8 mouse cellular contexts compared by ENCODE assay signal in genomic region chr13:108043431-108044221, GRCm38 (mm10). TPM values are rescaled to one million over a fixed set of nuclear protein-coding genes. Genes with fewer than 3 reads are reported as not detected.
DNase-seq lines count a peak whose midpoint lies in the region; ATAC-seq and TF ChIP-seq lines count a peak whose summit lies in the region.

No protein-coding gene starts in this region.

- DNase-seq in urinary bladder, adult 18-20 months (ENCODE audit: low spot score in 2 of 2): peak; percentile 31 to 65
- no peak for DNase-seq in urinary bladder, postnatal 10 days (ENCODE audit: low spot score)
- DNase-seq in cerebellum, adult 8-10 months: peak; percentile 7
- peak; percentile 82 for DNase-seq in kidney, adult 9 months
- DNase-seq in lung, embryonic 14.5 days: peak; percentile 80
- DNase-seq in gastrocnemius, postnatal 10 days: no peak

- H3K9me3 ChIP-seq in heart, embryonic 11.5 days (replicated peaks; ENCODE audit: control insufficient read depth, low read length): no peaks in the 10 kb centered on the region
- no peaks in the 10 kb centered on the region for H3K9me3 ChIP-seq in lung, embryonic 14.5 days (ENCODE audit: low read depth, low read length)

- no peak for TF ChIP-seq POLR2A in small intestine, adult 2 months (IDR thresholded peaks at IDR 0.05; ENCODE audit: low read depth, low read length)

- peak overlapping the region; percentile 96 for H3K9ac ChIP-seq in heart, embryonic 11.5 days (ENCODE audit: low read depth, low read length)
- peak overlapping the region; percentile 98 for H3K9ac ChIP-seq in lung, embryonic 14.5 days

- no peaks in the 10 kb centered on the region for H3K27me3 ChIP-seq in heart, embryonic 11.5 days (ENCODE audit: control insufficient read depth, insufficient read depth, low read length)
- no peaks in the 10 kb centered on the region for H3K27me3 ChIP-seq in lung, embryonic 14.5 days (ENCODE audit: insufficient read depth, low read length)
- H3K27me3 ChIP-seq in small intestine, adult 2 months (ENCODE audit: control insufficient read depth, insufficient read depth, low read length): no peaks in the 10 kb centered on the region

- peak overlapping the region; percentile 95 for H3K4me3 ChIP-seq in heart, embryonic 11.5 days (ENCODE audit: low read depth, low read length)
- peak overlapping the region; percentile 90 for H3K4me3 ChIP-seq in lung, embryonic 14.5 days (ENCODE audit: low read depth, low read length)
- peak overlapping the region; percentile 98 for H3K4me3 ChIP-seq in small intestine, adult 2 months (ENCODE audit: low read depth, low read length)

- peaks cover 3% of the 10 kb centered on the region; the same call in 1 of the 2 replicates for H3K36me3 ChIP-seq in heart, embryonic 11.5 days (ENCODE audit: control insufficient read depth, insufficient read depth, low read length)
- peaks cover 14% of the 10 kb centered on the region for H3K36me3 ChIP-seq in lung, embryonic 14.5 days (ENCODE audit: insufficient read depth)
- peaks cover 13% of the 10 kb centered on the region for H3K36me3 ChIP-seq in small intestine, adult 2 months (ENCODE audit: control insufficient read depth, insufficient read depth, low read length)

- TF ChIP-seq CTCF in lung, embryonic 14.5 days (IDR thresholded peaks at IDR 0.05; ENCODE audit: low read depth): peak; percentile 30; the same call in 1 of the 2 replicates
- 0 out of 2 replicates have a peak, but pooled peaks have one; percentile 14 for TF ChIP-seq CTCF in small intestine, adult 2 months (IDR thresholded peaks at IDR 0.05; ENCODE audit: extremely low read depth, insufficient read length, insufficient replicate concordance, low read depth, low read length)

- H3K27ac ChIP-seq in heart, embryonic 11.5 days (ENCODE audit: low read depth, low read length): peak overlapping the region; percentile 92
- peak overlapping the region; percentile 97 for H3K27ac ChIP-seq in lung, embryonic 14.5 days (ENCODE audit: low read depth)
- H3K27ac ChIP-seq in small intestine, adult 2 months (ENCODE audit: insufficient read depth, low read depth, low read length): peak overlapping the region; percentile 44; the same call in 1 of the 2 replicates

- WGBS in heart, embryonic 11.5 days (ENCODE audit: insufficient replicate concordance): 5% methylated on average over 23 of the region's 23 CpGs
- 2% methylated on average over 23 of the region's 23 CpGs for WGBS in lung, embryonic 14.5 days
- 2% methylated on average over 23 of the region's 23 CpGs for WGBS in small intestine, adult 2 months

- ATAC-seq in heart, embryonic 11.5 days (replicated peaks; ENCODE audit: insufficient number of reproducible peaks, low FRiP score, low TSS enrichment): peak; percentile 16; the same call in 1 of the 2 replicates
- ATAC-seq in lung, embryonic 14.5 days (ENCODE audit: insufficient read depth): peak; percentile 16

- peak overlapping the region; percentile 87 for H3K4me2 ChIP-seq in heart, embryonic 11.5 days
- peak overlapping the region; percentile 65 for H3K4me2 ChIP-seq in lung, embryonic 14.5 days

- H3K4me1 ChIP-seq in heart, embryonic 11.5 days (ENCODE audit: control insufficient read depth, insufficient read depth, low read length): peaks cover 14% of the 10 kb centered on the region
- H3K4me1 ChIP-seq in lung, embryonic 14.5 days (ENCODE audit: insufficient read depth): peaks cover 19% of the 10 kb centered on the region
- H3K4me1 ChIP-seq in small intestine, adult 2 months (ENCODE audit: control insufficient read depth, insufficient read depth, insufficient read length, low read length): peaks cover 4% of the 10 kb centered on the region

RNA-seq across cellular contexts. Expression of gene Smim15, which starts 0.6 kb away (rescaled TPM):
- polyA plus RNA-seq in heart, embryonic 11.5 days (2014; fragmentation: Nextera tagmentation; extraction: Ambion mirVana): 32.3 and 32.7 TPM in 2 replicates
- polyA plus RNA-seq in lung, embryonic 14.5 days (2014; fragmentation: Nextera tagmentation; extraction: Ambion mirVana): 68.2 and 70.0 TPM in 2 replicates
- 1.7 and 3.3 TPM in 2 replicates for polyA plus RNA-seq in small intestine, adult 2 months (2012; rRNA removed)
- total RNA-seq in gastrocnemius, postnatal 10 days (2021): 10 to 100 TPM; 22.0 to 27.6 TPM

Comparison
In these comparisons a context has a peak if more than half of its experiments do, and no peak if none do; other contexts are left out.
1. DNase-seq: peak in urinary bladder, adult 18-20 months (2 of 2), cerebellum, adult 8-10 months (single experiment), kidney, adult 9 months (single experiment) and lung, embryonic 14.5 days (single experiment); none in urinary bladder, postnatal 10 days (single experiment) and gastrocnemius, postnatal 10 days (single experiment).
2. H3K27ac ChIP-seq: peak in every context shown above with its lines; median percentile 97 in lung, embryonic 14.5 days; 92 in heart, embryonic 11.5 days; 44 in small intestine, adult 2 months.
3. Peak in every context shown above with its lines, with median percentiles within 50 percentile points of each other: H3K4me3 ChIP-seq.